Mouse (Mus musculus): ENCODE measurements at regions not wholly inside any gene's neighbourhood (a gene's known extent, or its start where the extent isn't known, plus 50 kb on each side); places are given as distances from the start of the nearest gene placed in this dataset.

GRCm38 (mm10) chr1:148656990-148657389 is 1304.1 kb downstream of the Pla2g4a start:
- in situ Hi-C loops (cut with MboI, MseI), result no loop called here

Measured in T-helper 1 cell (primary cell).